Mouse (Mus musculus) lung, postnatal 0 days (tissue): Measurements from ENCODE around the gene Vps8.

Source experiments
- CTCF ChIP-seq: IDR thresholded peaks from 2 replicates; pipeline ENCODE4 v1.5.1; 2016; ENCODE audit warnings: antibody characterized with exemption, mild to moderate bottlenecking
- EP300 ChIP-seq: IDR thresholded peaks from 2 replicates; pipeline ENCODE4 v1.6.1; 2016; ENCODE audit warnings: antibody characterized with exemption, mild to moderate bottlenecking, control low read depth

DNA sequence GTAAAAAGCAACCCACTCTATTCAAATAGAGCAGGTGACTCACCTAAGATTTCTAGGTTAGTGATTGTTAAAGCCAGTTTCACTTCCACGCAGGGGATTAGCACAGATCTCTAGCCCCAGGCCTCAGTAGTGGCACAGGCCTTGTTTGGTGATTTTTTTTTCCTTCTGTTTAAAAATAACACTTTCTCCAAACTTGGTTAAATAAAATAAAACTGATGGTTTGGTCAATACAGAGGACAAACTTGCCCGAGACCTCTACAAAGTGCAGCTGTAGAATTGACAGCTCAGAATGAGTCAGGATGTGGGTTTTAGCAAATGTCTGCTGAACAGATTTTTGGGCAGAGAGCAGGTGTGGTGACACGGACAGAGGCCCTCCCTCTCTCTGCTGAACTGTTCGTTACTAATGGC lies 208.9 kb downstream of the Vps8 start:
- TF ChIP-seq CTCF (no peak), EP300 (no peak)
